Mouse (Mus musculus): ENCODE measurements around the gene Gpr83.

GRCm38 (mm10) chr9:14897102-14897501 lies 37.1 kb downstream of the Gpr83 start:
- TF ChIP-seq CTCF (IDR thresholded peaks at IDR 0.05; ENCODE audit: low read depth, low read length): no peak
- no peak for TF ChIP-seq POLR2A (IDR thresholded peaks at IDR 0.05; ENCODE audit: borderline replicate concordance, low read depth, low read length)
